Mouse (Mus musculus) kidney, postnatal 14 days (tissue): ENCODE measurements around the gene Cuta.
A peak's percentile ranks its signal among the peaks of the same experiment; 100 is the strongest.

Source experiments
- DNase-seq: peaks from one replicate; pipeline ENCODE4 v3.0.0; 2022; ENCODE audit warnings: mixed read lengths

Gene Cuta

DNA sequence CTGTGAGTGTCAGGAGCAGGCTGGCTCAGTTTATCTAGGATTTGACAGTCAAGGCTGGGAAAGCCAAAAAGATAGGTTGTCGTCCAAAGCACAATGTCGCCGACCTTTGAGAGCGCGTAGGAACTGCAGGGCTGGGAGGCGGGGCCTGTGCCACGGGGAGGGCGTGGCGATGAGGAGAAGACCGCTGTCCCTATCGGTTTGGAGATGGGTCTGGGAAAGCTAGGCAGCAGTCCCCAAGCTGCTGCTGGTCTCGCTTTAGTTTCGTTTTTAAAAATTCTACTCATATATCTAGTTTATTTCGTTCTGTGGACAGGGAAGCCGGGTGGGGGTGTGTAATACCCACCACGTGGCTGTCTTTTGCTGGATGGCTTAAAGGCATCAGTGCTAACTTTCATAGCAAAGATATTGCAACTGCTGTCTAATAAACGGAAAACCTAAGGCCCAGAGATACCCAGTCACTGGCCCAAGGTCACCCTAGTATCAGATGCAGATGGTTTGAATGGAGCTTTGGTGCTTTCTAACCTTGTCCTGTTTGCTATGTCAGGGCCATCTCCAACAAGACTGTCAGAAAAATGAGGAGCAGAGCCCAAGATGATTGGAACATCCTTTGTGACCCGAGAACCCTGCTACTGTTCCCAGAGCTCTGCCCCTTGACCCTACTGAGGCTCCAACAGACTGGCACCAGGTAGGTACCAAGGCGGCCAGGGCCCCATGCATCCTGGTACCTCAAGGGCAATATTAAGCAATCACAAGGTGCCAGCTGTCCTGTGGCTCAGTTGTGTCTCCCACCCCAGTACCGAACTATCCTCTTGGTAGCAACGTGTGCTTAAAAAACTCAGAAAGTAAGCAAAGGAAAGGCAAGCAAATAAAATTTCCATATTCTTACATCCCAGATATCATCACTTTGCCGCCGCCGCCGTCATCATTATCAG, 54.1 kb downstream of the Cuta start:
- DNase-seq, result peak; percentile 86
